Comparison of ENCODE assay signal across 10 mouse cellular contexts in the genomic region with DNA sequence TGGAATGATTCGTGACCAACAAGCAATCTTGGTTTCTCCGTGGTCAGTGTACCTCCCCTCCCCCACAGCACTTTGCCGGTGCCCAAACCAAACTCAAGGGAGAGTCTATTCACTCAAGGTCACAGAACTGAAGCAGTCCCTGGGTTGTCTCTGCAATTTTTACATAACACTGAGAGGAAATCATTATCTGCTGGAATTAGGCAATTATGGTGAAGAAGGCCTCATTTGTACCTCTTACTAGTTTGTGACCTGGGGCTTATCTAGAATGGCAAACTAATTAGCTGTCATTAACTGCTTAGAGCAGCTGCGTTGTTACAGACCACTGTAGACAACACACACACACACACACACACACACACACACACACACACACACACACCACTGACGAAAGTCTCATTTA.
DNase-seq lines count a peak whose midpoint lies in the region; ATAC-seq lines count a peak whose summit lies in the region.
"Had no signal": no experiment of that assay in that cellular context is flagged by ENCODE, and none has a peak within 500 bp of the region (broad histone marks: within the 10 kb centered on the region; RNA-seq: fewer than 3 reads in every experiment).

No protein-coding gene starts in this region.

- H3K4me3 ChIP-seq in heart, embryonic 16.5 days (ENCODE audit: low read length): no peak overlapping the region
- no peak overlapping the region for H3K4me3 ChIP-seq in intestine, embryonic 16.5 days (ENCODE audit: low read length)

- H3K27ac ChIP-seq in heart, embryonic 16.5 days (ENCODE audit: low read length): peak overlapping the region; percentile 86
- H3K27ac ChIP-seq in intestine, embryonic 16.5 days (ENCODE audit: low read length): no peak overlapping the region
- H3K27ac ChIP-seq: kidney, postnatal 0 days; left cerebral cortex, adult 2 months had no signal

- peaks cover 16% of the 10 kb centered on the region for H3K4me1 ChIP-seq in heart, embryonic 16.5 days (ENCODE audit: control insufficient read depth, insufficient read depth, low read length)
- peaks cover 6% of the 10 kb centered on the region for H3K4me1 ChIP-seq in intestine, embryonic 16.5 days (ENCODE audit: control insufficient read depth, insufficient read depth, low read length)

- H3K4me2 ChIP-seq in heart, embryonic 16.5 days (ENCODE audit: low read depth, low read length): no peak overlapping the region
- no peak overlapping the region for H3K4me2 ChIP-seq in intestine, embryonic 16.5 days (ENCODE audit: low read depth, low read length)

- ATAC-seq in heart, embryonic 16.5 days (replicated peaks; ENCODE audit: extremely low read depth, insufficient read depth, low FRiP score): no peak
- peak; percentile 6; the same call in 1 of the 2 replicates for ATAC-seq in intestine, embryonic 16.5 days

- H3K9ac ChIP-seq in heart, embryonic 16.5 days (ENCODE audit: low read length): peak overlapping the region; percentile 9; the same call in 1 of the 2 replicates
- no peak overlapping the region for H3K9ac ChIP-seq in intestine, embryonic 16.5 days (ENCODE audit: low read depth, low read length)

- H3K36me3 ChIP-seq in heart, embryonic 16.5 days (ENCODE audit: control insufficient read depth, insufficient read depth): no peaks in the 10 kb centered on the region
- no peaks in the 10 kb centered on the region for H3K36me3 ChIP-seq in intestine, embryonic 16.5 days (ENCODE audit: control insufficient read depth, insufficient read depth, low read length)

- 28% methylated on average over 5 of the region's 5 CpGs for WGBS in heart, embryonic 16.5 days
- WGBS in intestine, embryonic 16.5 days: 46% methylated on average over 5 of the region's 5 CpGs

- H3K27me3 ChIP-seq in heart, embryonic 16.5 days (ENCODE audit: control insufficient read depth, insufficient read depth, low read length): no peaks in the 10 kb centered on the region
- no peaks in the 10 kb centered on the region for H3K27me3 ChIP-seq in intestine, embryonic 16.5 days (replicated peaks; ENCODE audit: control insufficient read depth, insufficient read depth, low read length)

- peak; percentile 14 for DNase-seq in adrenal gland, postnatal 10 days
- DNase-seq in adrenal gland, adult 8-10 months: no peak
- no peak for DNase-seq in heart, adult 9 months (ENCODE audit: low spot score in 2 of 2)
- DNase-seq in Muller cell, postnatal 12 days (ENCODE audit: inconsistent ontology term): peak; percentile 23
- no peak for DNase-seq in urinary bladder, adult 2 months (ENCODE audit: low spot score)
- no peak for DNase-seq in frontal cortex, postnatal 14 days (ENCODE audit: low spot score in 2 of 2)

- H3K9me3 ChIP-seq in heart, embryonic 16.5 days (replicated peaks; ENCODE audit: control insufficient read depth, low read length): no peaks in the 10 kb centered on the region
- no peaks in the 10 kb centered on the region for H3K9me3 ChIP-seq in intestine, embryonic 16.5 days (ENCODE audit: control insufficient read depth, low read length)

Comparison
In these comparisons a context has a peak if more than half of its experiments do, and no peak if none do; other contexts are left out.
1. DNase-seq: peak in adrenal gland, postnatal 10 days (single experiment) and Muller cell, postnatal 12 days (single experiment); none in adrenal gland, adult 8-10 months (single experiment), heart, adult 9 months (0 of 2), urinary bladder, adult 2 months (single experiment) and frontal cortex, postnatal 14 days (0 of 2).